Mouse (Mus musculus) ES-Bruce4 (cell line): ENCODE results near the gene Polr3gl. TPM values are rescaled to one million over a fixed set of nuclear protein-coding genes. Genes with fewer than 3 reads are reported as not detected.

Experiments
- H3K27ac ChIP-seq: 2 replicates; pipeline ENCODE4 v1.5.1; 2012; ENCODE audit warnings: low read length, inconsistent platforms; ENCODE audit not compliant: insufficient read depth
- H3K27me3 ChIP-seq: 2 replicates; pipeline ENCODE4 v1.6.1; 2012; ENCODE audit warnings: mild to moderate bottlenecking, low read length, inconsistent platforms; ENCODE audit not compliant: control insufficient read depth, poor library complexity, insufficient read depth, severe bottlenecking
- H3K36me3 ChIP-seq: 2 replicates; pipeline ENCODE4 v1.6.1; 2012; ENCODE audit warnings: inconsistent platforms, mild to moderate bottlenecking, low read length, moderate library complexity; ENCODE audit not compliant: control insufficient read depth, poor library complexity, insufficient read depth, severe bottlenecking
- H3K4me1 ChIP-seq: one replicate; pipeline ENCODE4 v1.8.1; 2011; ENCODE audit warnings: low read length; ENCODE audit not compliant: control insufficient read depth, insufficient read depth
- H3K4me3 ChIP-seq: 2 replicates; pipeline ENCODE4 v1.5.1; 2011; ENCODE audit warnings: low read depth, mild to moderate bottlenecking, low read length
- H3K9ac ChIP-seq: 2 replicates; pipeline ENCODE4 v1.6.1; 2012; ENCODE audit warnings: low read depth, mild to moderate bottlenecking, inconsistent platforms; ENCODE audit not compliant: poor library complexity, severe bottlenecking
- H3K9me3 ChIP-seq: replicated peaks from 2 replicates; pipeline ENCODE4 v1.6.1; 2012; ENCODE audit warnings: mild to moderate bottlenecking, low read length, inconsistent platforms; ENCODE audit not compliant: control insufficient read depth, poor library complexity, insufficient read depth, severe bottlenecking
- CTCF ChIP-seq: IDR thresholded peaks from one replicate; pipeline ENCODE4 v1.8.1; 2011; ENCODE audit warnings: low read depth, low read length
- EP300 ChIP-seq: IDR thresholded peaks from 2 replicates; pipeline ENCODE4 v1.6.1; 2011; ENCODE audit warnings: low read depth, low read length; ENCODE audit not compliant: insufficient read depth
- POLR2A ChIP-seq: IDR thresholded peaks from one replicate; pipeline ENCODE4 v1.8.1; 2011; ENCODE audit warnings: low read length; ENCODE audit not compliant: insufficient read depth
- polyA plus RNA-seq: library from polyadenylated mRNA; stranded (reverse); fragments of >200 nt; gene quantifications from 2 replicates; pipeline ENCODE4 v1.2.4, GENCODE M21; 2011; ENCODE audit warnings: low read depth; ENCODE audit not compliant: missing spikeins, insufficient read depth, insufficient read length

The Polr3gl gene
- polyA plus RNA-seq, 1 experiment, result 16.2 TPM

DNA sequence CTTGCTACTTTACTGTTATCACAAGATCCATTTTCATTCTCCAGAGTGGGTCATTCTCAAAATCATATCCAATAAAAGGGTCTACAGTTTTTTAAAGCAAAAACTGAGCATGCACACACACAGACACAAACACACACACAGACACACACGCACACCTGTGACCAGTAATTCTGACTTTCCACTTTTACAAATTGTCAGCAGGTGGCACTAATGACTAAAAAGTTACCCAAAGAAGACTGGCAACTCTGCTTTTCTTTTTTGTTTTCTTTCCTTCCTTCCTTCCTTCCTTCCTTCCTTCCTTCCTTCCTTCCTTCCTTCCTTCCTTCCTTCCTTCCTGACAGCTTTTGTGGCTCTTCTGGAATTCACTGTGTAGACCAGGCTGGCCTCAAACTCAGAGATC lies 48.4 kb downstream of the Polr3gl start:
- Histone ChIP-seq H3K27me3 (no peaks in the 10 kb centered on the region), H3K4me3 (no peak overlapping the region), H3K9ac (no peak overlapping the region), H3K9me3 (no peaks in the 10 kb centered on the region), H3K36me3 (no peaks in the 10 kb centered on the region), H3K27ac (no peak overlapping the region), H3K4me1 (peaks cover under 1% of the 10 kb centered on the region)
- TF ChIP-seq CTCF, result no peak
- TF ChIP-seq EP300, result no peak
- TF ChIP-seq POLR2A, result no peak

DNA sequence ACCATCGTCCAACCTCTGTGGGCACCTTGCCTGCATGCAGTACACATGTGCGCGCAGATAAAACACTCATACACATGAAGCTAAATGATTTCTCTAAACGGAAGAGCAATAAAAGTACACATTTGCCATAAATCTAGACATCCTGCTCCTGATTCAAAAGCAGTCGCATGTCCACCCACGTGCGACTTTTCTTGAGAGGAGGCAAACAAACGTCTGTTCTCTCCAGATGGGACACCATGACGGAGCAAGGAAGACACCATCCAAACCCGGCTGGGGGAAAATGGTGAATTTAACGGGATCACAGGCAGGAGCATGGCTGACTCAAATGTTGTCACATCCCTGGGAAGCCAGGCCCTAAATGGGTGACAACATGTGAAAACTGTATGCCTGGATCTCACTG lies 50.6 kb downstream of the Polr3gl start:
- Histone ChIP-seq H3K36me3 (no peaks in the 10 kb centered on the region), H3K4me3 (no peak overlapping the region), H3K4me1 (no peaks in the 10 kb centered on the region), H3K9ac (no peak overlapping the region), H3K9me3 (no peaks in the 10 kb centered on the region), H3K27ac (no peak overlapping the region), H3K27me3 (no peaks in the 10 kb centered on the region)
- no peak for TF ChIP-seq CTCF
- no peak for TF ChIP-seq POLR2A
- TF ChIP-seq EP300, result no peak

DNA sequence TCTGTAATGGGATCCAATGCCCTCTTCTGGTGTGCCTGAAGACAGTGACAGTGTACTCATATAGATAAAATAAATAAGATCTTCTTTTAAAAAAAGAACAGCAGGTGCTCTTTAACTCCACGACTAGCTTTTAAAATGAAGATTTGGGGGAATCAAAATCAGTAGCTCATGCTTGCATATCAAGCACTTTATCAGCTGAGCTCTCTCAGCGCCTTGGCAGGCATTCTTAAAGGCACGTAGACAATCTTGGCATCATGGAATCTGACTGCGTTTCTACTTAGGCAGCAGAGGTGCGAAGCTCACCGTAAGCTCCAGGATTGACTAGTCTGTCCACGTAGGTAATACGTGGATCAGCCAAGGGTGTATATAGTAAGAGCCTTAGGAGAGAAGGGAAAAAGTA lies 51.4 kb downstream of the Polr3gl start:
- TF ChIP-seq CTCF, result no peak
- no peak for TF ChIP-seq EP300
- TF ChIP-seq POLR2A, result no peak
- Histone ChIP-seq H3K4me3 (no peak overlapping the region), H3K4me1 (no peaks in the 10 kb centered on the region), H3K36me3 (no peaks in the 10 kb centered on the region), H3K9ac (no peak overlapping the region), H3K27ac (no peak overlapping the region), H3K27me3 (no peaks in the 10 kb centered on the region), H3K9me3 (no peaks in the 10 kb centered on the region)

DNA sequence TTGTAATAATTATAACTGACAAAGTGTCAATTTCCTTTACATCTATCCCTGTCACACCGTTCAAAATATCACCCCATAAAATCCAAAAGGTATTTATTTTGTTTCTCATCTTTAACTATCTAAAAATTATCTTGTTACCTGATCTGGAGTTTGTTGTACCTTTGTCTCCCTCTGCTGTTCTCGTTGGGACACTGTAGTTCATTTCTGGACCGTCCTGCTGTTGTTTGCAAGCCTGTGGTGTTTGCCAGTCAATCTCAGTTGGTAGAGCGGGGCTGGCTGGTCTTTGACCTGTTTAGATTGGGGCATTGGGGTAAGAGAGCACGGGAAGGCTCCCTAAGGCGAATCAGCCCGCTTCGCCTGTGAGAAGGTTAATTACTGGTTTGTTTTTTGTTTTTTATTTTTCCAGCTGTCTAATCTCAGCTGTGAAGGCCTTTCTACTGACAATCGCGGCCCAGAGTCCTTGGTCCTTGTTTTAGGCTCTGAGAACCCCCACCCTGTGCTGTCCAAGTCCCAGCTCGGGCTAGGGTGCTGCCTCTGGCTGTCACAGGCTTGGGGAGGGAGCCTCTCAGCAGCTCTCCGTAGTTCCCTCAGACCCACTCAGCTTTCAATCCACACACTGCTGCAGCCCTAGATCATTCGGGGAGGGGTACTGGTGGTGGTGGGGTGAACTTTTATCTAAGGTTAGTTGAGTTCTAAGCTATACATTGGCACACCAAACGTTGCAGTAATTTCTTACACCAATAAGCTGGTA lies 52.5 kb downstream of the Polr3gl start:
- no peak overlapping the region for H3K27ac ChIP-seq
- no peak overlapping the region; the same call in 1 of the 2 replicates for H3K9ac ChIP-seq
- H3K36me3 ChIP-seq, result no peaks in the 10 kb centered on the region
- no peaks in the 10 kb centered on the region for H3K4me1 ChIP-seq
- no peaks in the 10 kb centered on the region for H3K9me3 ChIP-seq
- TF ChIP-seq EP300, result no peak
- TF ChIP-seq CTCF, result peak; percentile 15
- no peaks in the 10 kb centered on the region for H3K27me3 ChIP-seq
- no peak overlapping the region for H3K4me3 ChIP-seq

DNA sequence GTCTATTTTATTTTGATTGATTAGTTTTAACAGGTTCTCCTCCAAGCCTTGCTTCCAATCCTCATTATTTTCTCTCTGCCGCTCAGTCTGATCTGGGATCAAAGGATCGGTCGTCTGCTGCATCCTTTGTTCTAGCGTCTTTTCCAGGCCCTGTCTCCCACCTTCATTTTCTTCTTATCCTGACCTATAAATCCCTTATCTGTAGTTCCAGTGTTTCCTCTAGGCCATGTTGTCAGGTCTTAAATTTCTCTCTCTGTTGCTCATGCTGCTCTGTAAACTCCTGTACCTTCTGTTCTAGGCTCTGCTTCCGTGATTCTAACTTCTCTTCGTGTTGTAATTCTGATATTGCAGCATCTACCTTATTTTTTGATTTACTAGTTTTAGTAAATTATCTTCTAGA lies 53.2 kb downstream of the Polr3gl start:
- Histone ChIP-seq H3K27ac (no peak overlapping the region), H3K27me3 (no peaks in the 10 kb centered on the region), H3K9ac (no peak overlapping the region), H3K4me3 (no peak overlapping the region), H3K36me3 (no peaks in the 10 kb centered on the region), H3K4me1 (no peaks in the 10 kb centered on the region), H3K9me3 (no peaks in the 10 kb centered on the region)
- TF ChIP-seq EP300 (no peak), CTCF (no peak), POLR2A (no peak)

DNA sequence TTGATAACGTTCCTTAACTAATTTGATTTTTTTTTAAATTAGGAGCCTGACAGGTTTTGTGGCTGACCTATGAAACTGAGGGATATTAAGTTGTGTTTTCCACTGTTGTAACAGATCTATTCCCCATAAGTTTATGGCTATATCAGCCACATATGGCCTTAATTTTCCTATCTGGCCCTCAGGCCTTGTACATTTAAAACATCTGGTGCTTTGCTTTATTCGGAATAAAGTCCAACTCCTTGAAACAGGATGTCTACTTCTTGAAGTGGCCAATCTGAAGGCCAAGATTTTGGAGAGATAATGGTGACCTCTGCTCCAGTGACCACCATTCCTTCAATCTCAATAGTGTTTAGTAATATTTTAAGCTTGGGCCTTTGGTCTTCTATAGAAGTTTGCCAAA lies 54.7 kb downstream of the Polr3gl start:
- H3K27ac ChIP-seq, result no peak overlapping the region
- TF ChIP-seq CTCF (no peak), POLR2A (no peak), EP300 (no peak)
- no peaks in the 10 kb centered on the region for H3K9me3 ChIP-seq
- H3K4me1 ChIP-seq, result no peaks in the 10 kb centered on the region
- no peaks in the 10 kb centered on the region for H3K36me3 ChIP-seq
- no peak overlapping the region for H3K9ac ChIP-seq
- H3K27me3 ChIP-seq, result no peaks in the 10 kb centered on the region
- no peak overlapping the region for H3K4me3 ChIP-seq
